Mouse (Mus musculus) C2C12 (cell line): ENCODE data around the gene Cpm. TPM values are rescaled to one million over a fixed set of nuclear protein-coding genes. Genes with fewer than 3 reads are reported as not detected.
A peak's percentile ranks its signal among the peaks of the same experiment; 100 is the strongest.

ENCODE experiments used
- H3K27me3 ChIP-seq: one replicate; pipeline ENCODE4 v1.6.1; 2011; ENCODE audit not compliant: control insufficient read depth, insufficient read depth, insufficient read length
- H3K36me3 ChIP-seq: one replicate; pipeline ENCODE4 v1.6.1; 2011; ENCODE audit not compliant: control insufficient read depth, insufficient read depth
- H3K4me3 ChIP-seq: one replicate; pipeline ENCODE4 v1.5.1; 2011; ENCODE audit warnings: mild to moderate bottlenecking, control low read depth; ENCODE audit not compliant: poor library complexity, insufficient read depth, severe bottlenecking
- H3K79me2 ChIP-seq: one replicate; pipeline ENCODE4 v1.6.1; 2011; ENCODE audit not compliant: control insufficient read depth, insufficient read depth
- H3K79me3 ChIP-seq: one replicate; pipeline ENCODE4 v1.6.1; 2011; ENCODE audit warnings: low read depth, control low read depth
- H3ac ChIP-seq: one replicate; pipeline ENCODE3; 2011; ENCODE audit warnings: low read depth; ENCODE audit not compliant: control insufficient read depth, insufficient read length
- CEBPB ChIP-seq: IDR thresholded peaks from one replicate; pipeline ENCODE4 v1.6.1; 2011; ENCODE audit warnings: low read depth, mild to moderate bottlenecking, control low read depth, moderate library complexity
- CTCF ChIP-seq: IDR thresholded peaks from one replicate; pipeline ENCODE4 v1.5.1; 2011; ENCODE audit not compliant: control insufficient read depth, insufficient read depth, insufficient read length
- FOSL1 ChIP-seq: IDR thresholded peaks from one replicate; pipeline ENCODE4 v1.8.0; 2011; ENCODE audit warnings: mild to moderate bottlenecking, low read length; ENCODE audit not compliant: poor library complexity, insufficient read depth, severe bottlenecking
- MAX ChIP-seq: IDR thresholded peaks from one replicate; pipeline ENCODE4 v1.6.1; 2011; ENCODE audit warnings: mild to moderate bottlenecking, control low read depth
- MYOD1 ChIP-seq: IDR thresholded peaks from one replicate; pipeline ENCODE4 v1.6.1; 2011; ENCODE audit warnings: low read depth; ENCODE audit not compliant: control insufficient read depth, insufficient read length
- MYOG ChIP-seq: IDR thresholded peaks from one replicate; pipeline ENCODE4 v1.6.1; 2011; ENCODE audit not compliant: control insufficient read depth, insufficient read length; ENCODE audit errors: extremely low read depth
- USF1 ChIP-seq: IDR thresholded peaks from one replicate; pipeline ENCODE4 v1.6.1; 2011; ENCODE audit warnings: low read depth, mild to moderate bottlenecking, control low read depth, moderate library complexity
- long read RNA-seq, 2 experiments: library from polyadenylated mRNA; unstranded; transcript quantifications; one replicate each; pipeline ENCODE4 v2.0.0; 2019 to 2020
- polyA plus RNA-seq: library from polyadenylated mRNA; unstranded; fragments of >200 nt; fragmentation: generic; extraction: Trizol; gene quantifications from one replicate; pipeline ENCODE4 v1.2.1, GENCODE M21; 2012; ENCODE audit warnings: missing spikeins

Cpm gene
- polyA plus RNA-seq: 0.06 TPM
- long read RNA-seq, experiment 1, partial matches to known transcripts: 0 of 2 reads
- long read RNA-seq, experiment 1, other reads (novel, unspliced or antisense): 2 of 2 reads
- long read RNA-seq, experiment 2, partial matches to known transcripts: 2 of 12 reads
- long read RNA-seq, experiment 2, other reads (novel, unspliced or antisense): 10 of 12 reads

DNA sequence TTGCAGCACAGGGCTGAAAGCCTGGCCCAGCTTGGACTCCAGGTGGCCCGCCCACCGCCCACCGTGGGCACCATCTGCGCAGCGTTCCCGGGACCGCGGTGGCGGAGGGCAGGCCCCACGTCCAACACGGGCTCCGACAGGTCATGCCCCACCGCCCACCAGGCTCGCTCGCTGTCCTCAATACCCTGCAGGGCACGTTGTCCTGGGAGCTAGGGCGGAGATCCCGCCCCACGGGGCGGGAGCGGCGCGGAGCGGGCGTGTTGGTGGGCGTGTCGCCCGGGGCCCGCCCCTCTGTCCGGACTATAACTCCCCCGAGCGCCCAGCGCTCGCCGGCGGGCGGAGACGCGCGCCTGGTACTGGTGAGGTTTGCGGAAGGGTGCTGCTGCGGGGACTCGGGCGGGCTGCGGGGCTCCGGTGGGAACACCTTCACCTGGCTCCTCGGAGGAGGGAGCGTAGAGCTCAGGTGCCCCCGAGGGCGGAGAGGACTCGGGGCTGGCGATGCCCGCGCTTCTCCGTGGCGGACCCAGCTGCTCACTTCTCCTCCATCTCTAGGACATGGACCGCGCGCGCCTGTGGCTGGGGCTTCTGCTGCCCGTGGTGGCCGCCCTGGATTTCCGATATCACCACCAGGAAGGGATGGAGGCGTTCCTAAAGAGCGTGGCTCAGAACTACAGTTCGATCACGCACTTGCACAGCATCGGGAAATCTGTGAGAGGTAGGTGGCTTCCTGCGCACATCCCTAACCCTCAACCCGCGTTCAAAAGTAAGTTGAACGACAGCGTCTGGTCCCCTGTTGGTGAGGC lies at the start of gene Cpm:
Gene Cpm, plus strand, starts transcription at position 332 of the 803 bp plus-strand sequence.
- Histone ChIP-seq H3K36me3 (no peaks in the 10 kb centered on the region), H3K27me3 (peaks cover 15% of the 10 kb centered on the region), H3K4me3 (no peak within 1 kb of the TSS), H3K79me3 (no peaks in the 10 kb centered on the region), H3K79me2 (no peaks in the 10 kb centered on the region), H3ac (peak within 1 kb of the TSS; percentile 6)
- no peak for TF ChIP-seq CEBPB
- TF ChIP-seq FOSL1: no peak
- no peak for TF ChIP-seq MYOD1
- TF ChIP-seq USF1: no peak
- no peak for TF ChIP-seq CTCF
- TF ChIP-seq MYOG: no peak
- TF ChIP-seq MAX: no peak

DNA sequence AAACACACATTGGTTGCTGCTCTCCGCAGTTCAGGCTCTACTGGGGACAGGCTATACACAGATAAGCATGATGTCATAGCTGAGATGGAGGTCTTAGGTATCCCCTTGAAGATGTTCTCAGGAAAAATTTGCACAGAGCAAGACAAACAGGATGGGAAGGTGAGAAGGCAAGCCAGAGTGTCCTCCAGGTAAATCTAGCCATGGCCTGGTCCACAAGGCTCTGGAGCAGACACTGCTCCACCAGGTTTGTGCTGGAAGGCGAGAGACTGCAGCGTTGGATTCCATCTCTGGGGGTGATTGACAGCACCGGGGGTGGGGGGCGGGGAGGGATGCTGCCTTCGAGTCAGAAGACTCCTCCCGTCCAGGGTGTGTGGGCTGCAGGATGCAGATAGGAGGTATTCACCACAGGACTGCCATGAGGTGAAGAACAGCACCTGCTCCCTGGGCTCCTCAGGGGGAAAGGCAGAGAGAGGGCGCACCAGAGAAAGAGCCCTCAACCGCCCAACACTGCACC lies 49.5 kb upstream of the Cpm start:
- no peaks in the 10 kb centered on the region for H3K79me2 ChIP-seq
- TF ChIP-seq MYOD1 (no peak), USF1 (no peak)
- no peak overlapping the region for H3ac ChIP-seq
- H3K27me3 ChIP-seq: no peaks in the 10 kb centered on the region
- H3K36me3 ChIP-seq: no peaks in the 10 kb centered on the region
- no peak overlapping the region for H3K4me3 ChIP-seq
- no peaks in the 10 kb centered on the region for H3K79me3 ChIP-seq

- H3ac ChIP-seq: no peak overlapping the region
- no peaks in the 10 kb centered on the region for H3K79me3 ChIP-seq
- H3K79me2 ChIP-seq: no peaks in the 10 kb centered on the region
- no peak overlapping the region for H3K4me3 ChIP-seq
- H3K27me3 ChIP-seq: no peaks in the 10 kb centered on the region
- H3K36me3 ChIP-seq: no peaks in the 10 kb centered on the region
- TF ChIP-seq USF1: no peak
- TF ChIP-seq MYOD1: no peak
- no peak for TF ChIP-seq CEBPB
- TF ChIP-seq MYOG: no peak
- TF ChIP-seq FOSL1: no peak
- no peak for TF ChIP-seq CTCF
- no peak for TF ChIP-seq MAX
Measured at GRCm38 (mm10) chr10:117580405-117580804, 48.9 kb upstream of the Cpm start.

DNA sequence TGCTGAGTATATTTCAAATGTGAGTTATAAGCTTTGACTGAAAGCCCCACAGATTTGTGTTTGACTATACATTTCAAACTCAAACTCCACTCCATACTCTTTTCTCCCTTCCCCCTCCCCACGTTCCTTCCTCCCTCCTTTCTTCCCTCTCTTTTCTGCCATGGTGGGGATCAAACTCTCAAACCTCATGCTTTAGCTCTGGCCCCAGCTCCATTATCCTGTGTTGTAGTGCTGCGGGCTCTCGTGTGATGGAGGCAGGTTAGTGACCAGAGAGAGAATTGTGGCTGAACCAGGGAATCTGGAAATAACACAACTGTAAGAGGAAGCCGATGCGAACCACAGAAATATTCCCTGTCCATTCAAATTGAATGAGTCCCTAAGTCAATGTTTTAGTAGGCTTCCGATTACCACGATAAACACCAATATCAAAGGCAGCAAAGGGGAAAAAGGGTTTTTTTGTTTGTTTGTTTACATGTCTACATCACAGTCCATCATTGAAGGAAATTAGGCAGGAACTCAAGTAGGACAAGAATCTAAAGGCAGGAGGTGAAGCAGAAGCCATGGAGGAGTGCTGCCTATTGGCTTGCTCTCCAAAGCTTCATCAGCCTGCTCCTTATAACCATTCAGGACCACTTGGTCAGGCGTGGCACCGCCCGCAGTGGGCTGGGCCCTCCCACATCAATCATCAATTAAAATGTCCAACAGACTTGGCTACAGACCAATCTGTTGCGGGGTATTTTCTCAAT lies 48.1 kb upstream of the Cpm start:
- Histone ChIP-seq H3ac (no peak overlapping the region), H3K4me3 (no peak overlapping the region), H3K36me3 (no peaks in the 10 kb centered on the region), H3K27me3 (no peaks in the 10 kb centered on the region), H3K79me3 (no peaks in the 10 kb centered on the region), H3K79me2 (no peaks in the 10 kb centered on the region)
- TF ChIP-seq CTCF: no peak
- TF ChIP-seq FOSL1: no peak
- no peak for TF ChIP-seq CEBPB
- TF ChIP-seq MAX: no peak
- TF ChIP-seq USF1: no peak
- no peak for TF ChIP-seq MYOG
- no peak for TF ChIP-seq MYOD1

GRCm38 (mm10) chr10:117581753-117582062 lies 47.6 kb upstream of the Cpm start:
- Histone ChIP-seq H3K27me3 (no peaks in the 10 kb centered on the region), H3ac (no peak overlapping the region), H3K4me3 (no peak overlapping the region), H3K36me3 (no peaks in the 10 kb centered on the region), H3K79me2 (no peaks in the 10 kb centered on the region), H3K79me3 (no peaks in the 10 kb centered on the region)
- TF ChIP-seq USF1 (no peak), MYOD1 (no peak), CEBPB (no peak), FOSL1 (no peak), CTCF (no peak), MAX (no peak), MYOG (no peak)
